Mouse (Mus musculus) urinary bladder, postnatal 0 days (tissue): ENCODE results near the gene Tma7. TPM values are rescaled to one million over a fixed set of nuclear protein-coding genes. Genes with fewer than 3 reads are reported as not detected.

ENCODE experiments used
- polyA plus RNA-seq: library from polyadenylated mRNA; unstranded; fragments of >200 nt; fragmentation: Nextera tagmentation; extraction: Ambion mirVana; gene quantifications from 2 replicates; pipeline ENCODE4 v1.2.1, GENCODE M21; 2015

Tma7 gene
- polyA plus RNA-seq, result 350 and 394 TPM in 2 replicates

GRCm38 (mm10) chr9:109082124-109082800, at the start of gene Tma7, which contains the start of gene Ccdc51:
Gene Tma7 (minus strand): TSS chr9:109082587.
Gene Ccdc51 (plus strand): TSS chr9:109082493.

GRCm38 (mm10) chr9:109095137-109095982, 13.0 kb upstream of the Tma7 start, which contains the start of gene Plxnb1:
Gene Plxnb1 (plus strand): TSS chr9:109095389.

GRCm38 (mm10) chr9:109073661-109074573, 8.5 kb downstream of the Tma7 start, which contains the start of gene Atrip:
Gene Atrip (minus strand): TSS chr9:109074124.

GRCm38 (mm10) chr9:109059136-109059903, 23.1 kb downstream of the Tma7 start, which contains the start of gene Trex1:
Gene Trex1 (minus strand): TSS chr9:109059734.

GRCm38 (mm10) chr9:109038086-109038895, 44.1 kb downstream of the Tma7 start, which contains the start of gene Shisa5:
Gene Shisa5 (plus strand): TSS chr9:109038565.

Other genes starting within 250 kb of the Tma7 start
- 5.2 and 5.4 TPM in 2 replicates for gene Slc26a6, start 229.3 kb downstream of the Tma7 start, polyA plus RNA-seq
- gene Tmem89, start 168.0 kb downstream of the Tma7 start, polyA plus RNA-seq, result not detected in 2 replicates
- 369 and 386 TPM in 2 replicates for gene Uqcrc1, start 146.0 kb downstream of the Tma7 start, polyA plus RNA-seq
- gene Col7a1, start 129.0 kb downstream of the Tma7 start, polyA plus RNA-seq, result 2.6 and 3.5 TPM in 2 replicates
- not detected in 2 replicates for gene Ucn2, start 96.6 kb downstream of the Tma7 start, polyA plus RNA-seq
- 6.9 and 8.0 TPM in 2 replicates for gene Pfkfb4, start 90.8 kb downstream of the Tma7 start, polyA plus RNA-seq
- 134 and 166 TPM in 2 replicates for gene Shisa5, start 44.0 kb downstream of the Tma7 start, polyA plus RNA-seq
- 18.5 and 25.6 TPM in 2 replicates for gene Trex1, start 22.9 kb downstream of the Tma7 start, polyA plus RNA-seq
- 13.7 and 17.2 TPM in 2 replicates for gene Atrip, start 8.5 kb downstream of the Tma7 start, polyA plus RNA-seq
- 7.1 and 9.1 TPM in 2 replicates for gene Ccdc51, start 94 bp downstream of the Tma7 start, polyA plus RNA-seq
- gene Plxnb1, start 12.8 kb upstream of the Tma7 start, polyA plus RNA-seq, result 3.3 and 3.7 TPM in 2 replicates
- 0.08 and 0.14 TPM in 2 replicates for gene Fbxw21, start 79.5 kb upstream of the Tma7 start, polyA plus RNA-seq
- not detected in 2 replicates for gene Fbxw13, start 113.4 kb upstream of the Tma7 start, polyA plus RNA-seq
- 0.48 TPM in 1 of 2 replicates, not detected in the other for gene Fbxw20, start 152.2 kb upstream of the Tma7 start, polyA plus RNA-seq
- gene Fbxw14, start 205.1 kb upstream of the Tma7 start, polyA plus RNA-seq, result 0.30 and 0.59 TPM in 2 replicates